8 mouse cellular contexts compared by ENCODE assay signal in the genomic region with DNA sequence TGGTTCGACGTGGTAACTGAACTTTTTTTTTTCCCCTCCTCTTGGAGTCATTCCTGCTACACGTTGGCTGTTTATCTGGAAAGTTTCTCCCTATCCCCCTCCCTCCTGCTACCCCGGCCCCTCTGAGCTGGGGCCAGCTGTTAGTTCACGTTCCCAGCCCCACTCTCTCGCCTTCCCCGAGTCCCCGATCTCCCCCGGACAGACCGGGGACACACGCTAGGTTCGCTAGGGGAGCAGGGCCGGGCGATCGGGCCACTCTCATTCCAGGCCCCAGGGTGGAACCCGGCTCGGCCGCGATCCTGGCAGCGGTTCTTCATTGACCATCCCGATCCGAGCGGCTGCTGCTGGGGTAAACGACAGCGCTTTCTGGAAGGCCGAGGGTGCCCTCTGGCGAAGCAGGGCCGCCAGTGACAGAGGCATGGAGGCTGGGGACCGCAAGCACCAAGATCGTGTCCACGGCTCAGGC. TPM values are rescaled to one million over a fixed set of nuclear protein-coding genes. Genes with fewer than 3 reads are reported as not detected.
DNase-seq lines count a peak whose midpoint lies in the region; ATAC-seq and TF ChIP-seq lines count a peak whose summit lies in the region.

No protein-coding gene starts in this region.

- 0 out of 2 replicates have a peak, but pooled peaks cover 7% of the 10 kb centered on the region for H3K27me3 ChIP-seq in intestine, postnatal 0 days (replicated peaks; ENCODE audit: control insufficient read depth, insufficient read depth, low read length)
- peaks cover 2% of the 10 kb centered on the region; the same call in 1 of the 2 replicates for H3K27me3 ChIP-seq in midbrain, embryonic 11.5 days (ENCODE audit: control insufficient read depth, insufficient read depth, low read length)

- peak; percentile 96 for DNase-seq in adrenal gland, adult 2 months
- peak; percentile 94 for DNase-seq in embryo, embryonic 11 days
- DNase-seq in left cerebral cortex, postnatal 4 days, result peak; percentile 93
- peak; percentile 99 for DNase-seq in midbrain, embryonic 11.5 days (ENCODE audit: low spot score, missing footprints)
- peak; percentile 89 for DNase-seq in right cerebral cortex, postnatal 4 days

- H3K9ac ChIP-seq in intestine, postnatal 0 days (ENCODE audit: low read depth, low read length), result peak overlapping the region; percentile 43
- peak overlapping the region; percentile 67 for H3K9ac ChIP-seq in midbrain, embryonic 11.5 days (ENCODE audit: low read length)

- intact Hi-C loops in left cerebral cortex, postnatal 4 days (cut with DNase I), result loop anchor here (2.0 to 5.0 kb wide), 2 partner anchors 122 to 214 kb away; no protein-coding TSS in a partner anchor

- ATAC-seq in granulocyte monocyte progenitor cell, adult 5-6 weeks (replicated peaks; ENCODE audit: poor library complexity, severe bottlenecking), result peak; percentile 91
- ATAC-seq in intestine, postnatal 0 days, result peak; percentile 63
- peak; percentile 77 for ATAC-seq in midbrain, embryonic 11.5 days (ENCODE audit: low FRiP score)
- no peak; the same call in 1 of the 2 replicates for ATAC-seq in erythroid progenitor cell, adult 5-6 weeks (replicated peaks; ENCODE audit: low FRiP score, poor library complexity, severe bottlenecking)

- H3K4me3 ChIP-seq in intestine, postnatal 0 days (ENCODE audit: low read depth, low read length), result peak overlapping the region; percentile 49
- H3K4me3 ChIP-seq in midbrain, embryonic 11.5 days (ENCODE audit: low read depth, low read length), result peak overlapping the region; percentile 47

- peak overlapping the region; percentile 87 for H3K4me2 ChIP-seq in intestine, postnatal 0 days (replicated peaks; ENCODE audit: low read depth)
- H3K4me2 ChIP-seq in midbrain, embryonic 11.5 days, result peak overlapping the region; percentile 88

- no peaks in the 10 kb centered on the region for H3K36me3 ChIP-seq in intestine, postnatal 0 days (ENCODE audit: control insufficient read depth, insufficient read depth)
- no peaks in the 10 kb centered on the region for H3K36me3 ChIP-seq in midbrain, embryonic 11.5 days (ENCODE audit: control insufficient read depth, insufficient read depth, low read length)

- WGBS in intestine, postnatal 0 days, result under 1% methylated on average over 31 of the region's 31 CpGs
- under 1% methylated on average over 31 of the region's 31 CpGs for WGBS in midbrain, embryonic 11.5 days

- peak; percentile 98 for TF ChIP-seq CTCF in intestine, postnatal 0 days (IDR thresholded peaks at IDR 0.05; ENCODE audit: low read depth)

- peak overlapping the region; percentile 63 for H3K27ac ChIP-seq in intestine, postnatal 0 days (ENCODE audit: low read depth, low read length)
- H3K27ac ChIP-seq in midbrain, embryonic 11.5 days (ENCODE audit: low read depth, low read length), result peak overlapping the region; percentile 45

- no peaks in the 10 kb centered on the region for H3K9me3 ChIP-seq in intestine, postnatal 0 days (ENCODE audit: control insufficient read depth)
- H3K9me3 ChIP-seq in midbrain, embryonic 11.5 days (ENCODE audit: control insufficient read depth, low read length), result no peaks in the 10 kb centered on the region

- 0 out of 2 replicates have a peak, but pooled peaks cover 6% of the 10 kb centered on the region for H3K4me1 ChIP-seq in intestine, postnatal 0 days (replicated peaks; ENCODE audit: control insufficient read depth, insufficient read depth, low read length)
- peaks cover 16% of the 10 kb centered on the region for H3K4me1 ChIP-seq in midbrain, embryonic 11.5 days (ENCODE audit: control insufficient read depth, insufficient read depth, low read length)

RNA-seq across cellular contexts. Expression of a gene that starts 0.4 kb away (rescaled TPM):
- 10 to 100 TPM in 1 of 2 experiments, 1 to 10 TPM in 1; 9.7 to 16.3 TPM for total RNA-seq in adrenal gland, adult 2 months (2021)
- polyA plus RNA-seq in adrenal gland, adult 2 months (2012; rRNA removed), result 8.7 TPM in 2 replicates
- not detected in 2 replicates for total RNA-seq in granulocyte monocyte progenitor cell, adult 5-6 weeks (2014; fragmentation: Nextera tagmentation)
- 0.36 TPM in 1 of 2 replicates, not detected in the other for total RNA-seq in granulocyte monocyte progenitor cell, adult 5-6 weeks (2017)
- polyA plus RNA-seq in intestine, postnatal 0 days (2015; fragmentation: Nextera tagmentation; extraction: Ambion mirVana), result 8.5 and 9.2 TPM in 2 replicates
- 1 to 10 TPM; 6.5 to 7.0 TPM for total RNA-seq in left cerebral cortex, postnatal 4 days (2021)
- 3.5 and 4.6 TPM in 2 replicates for polyA plus RNA-seq in midbrain, embryonic 11.5 days (2014; fragmentation: Nextera tagmentation; extraction: Ambion mirVana)
- total RNA-seq in erythroid progenitor cell, adult 5-6 weeks (2015; ENCODE audit: low replicate concordance), result not detected in 2 replicates
- total RNA-seq in erythroid progenitor cell, adult 5-6 weeks (2017; ENCODE audit: low replicate concordance), result not detected in 2 replicates

RNA-seq across cellular contexts. Expression of a gene that starts 3.1 kb away (rescaled TPM):
- total RNA-seq in adrenal gland, adult 2 months (2021), result 10 to 100 TPM; 18.3 to 30.3 TPM
- polyA plus RNA-seq in adrenal gland, adult 2 months (2012; rRNA removed), result 10.6 and 10.9 TPM in 2 replicates
- total RNA-seq in granulocyte monocyte progenitor cell, adult 5-6 weeks (2014; fragmentation: Nextera tagmentation), result not detected in 2 replicates
- total RNA-seq in granulocyte monocyte progenitor cell, adult 5-6 weeks (2017), result 1.0 TPM in 1 of 2 replicates, not detected in the other
- 61.0 and 65.9 TPM in 2 replicates for polyA plus RNA-seq in intestine, postnatal 0 days (2015; fragmentation: Nextera tagmentation; extraction: Ambion mirVana)
- 10 to 100 TPM; 14.9 to 17.4 TPM for total RNA-seq in left cerebral cortex, postnatal 4 days (2021)
- 89.8 and 95.4 TPM in 2 replicates for polyA plus RNA-seq in midbrain, embryonic 11.5 days (2014; fragmentation: Nextera tagmentation; extraction: Ambion mirVana)
- total RNA-seq in erythroid progenitor cell, adult 5-6 weeks (2015; ENCODE audit: low replicate concordance), result not detected in 2 replicates
- total RNA-seq in erythroid progenitor cell, adult 5-6 weeks (2017; ENCODE audit: low replicate concordance), result not detected in 2 replicates

Comparison
In these comparisons a context has a peak if more than half of its experiments do, and no peak if none do; other contexts are left out.
1. RNA of a gene that starts 0.4 kb away (total RNA-seq): 9.7 to 16.3 TPM in adrenal gland, adult 2 months and 6.5 to 7.0 TPM in left cerebral cortex, postnatal 4 days; 0.36 TPM in granulocyte monocyte progenitor cell, adult 5-6 weeks and not detected in erythroid progenitor cell, adult 5-6 weeks; every median in the first group is over 4 times any median in the second.
2. RNA of a gene that starts 3.1 kb away (total RNA-seq): 18.3 to 30.3 TPM in adrenal gland, adult 2 months and 14.9 to 17.4 TPM in left cerebral cortex, postnatal 4 days; 1.0 TPM in granulocyte monocyte progenitor cell, adult 5-6 weeks and not detected in erythroid progenitor cell, adult 5-6 weeks; every median in the first group is over 4 times any median in the second.
3. Peak in every context shown above with its lines, with median percentiles within 50 percentile points of each other: DNase-seq.